Mouse (Mus musculus) cortical plate, adult 2 months (tissue): ENCODE results near the gene Pigz.

Experiments
- CTCF ChIP-seq: fragments of 200-500 bp; IDR thresholded peaks from 2 replicates; pipeline ENCODE4 v1.5.1; 2011; ENCODE audit warnings: mild to moderate bottlenecking, control low read depth, low read length; ENCODE audit not compliant: insufficient read depth; ENCODE audit errors: extremely low read depth
- POLR2A ChIP-seq: fragments of 200-500 bp; IDR thresholded peaks from 2 replicates; pipeline ENCODE4 v1.6.1; 2011; ENCODE audit warnings: mild to moderate bottlenecking, low read length, control low read depth; ENCODE audit not compliant: insufficient read depth; ENCODE audit errors: extremely low read depth

DNA sequence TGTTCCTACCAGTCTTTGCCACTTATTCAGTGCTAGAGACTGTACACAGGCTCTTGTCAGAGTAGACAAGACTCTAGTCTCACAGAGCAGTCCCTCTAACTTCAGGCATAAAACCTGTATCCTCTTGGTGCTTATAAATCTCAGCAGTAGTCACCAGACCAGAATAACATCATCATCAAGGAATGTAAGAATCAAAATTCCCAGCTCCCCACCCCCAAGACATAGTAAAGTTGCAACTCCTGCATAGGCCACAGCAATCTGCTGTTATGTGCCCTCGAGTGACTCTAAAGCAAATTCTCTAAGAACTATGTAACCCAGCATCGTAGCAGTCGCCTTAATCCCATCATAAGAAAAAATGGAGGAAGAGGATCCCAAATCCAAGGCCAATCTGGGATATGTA is 45.9 kb downstream of the Pigz start:
- TF ChIP-seq CTCF (no peak), POLR2A (no peak)
